Mouse (Mus musculus) limb, embryonic 13.5 days (tissue): ENCODE results near the gene B230118H07Rik. TPM values are rescaled to one million over a fixed set of nuclear protein-coding genes. Genes with fewer than 3 reads are reported as not detected.

ENCODE experiments used
- ATAC-seq: fragments of 200-750 bp; cut with Nextera tagmentation; 2 replicates; pipeline ENCODE4 v1.8.0; 2017; ENCODE audit warnings: low read depth, moderate number of reproducible peaks, moderate TSS enrichment; ENCODE audit not compliant: low FRiP score
- H3K27ac ChIP-seq: fragments of 300-500 bp; sonication (generic); 2 replicates; pipeline ENCODE4 v1.5.1; 2015; ENCODE audit warnings: inconsistent platforms, mild to moderate bottlenecking, moderate library complexity
- H3K27me3 ChIP-seq: fragments of 300-500 bp; sonication (generic); 2 replicates; pipeline ENCODE4 v1.6.1; 2015; ENCODE audit warnings: mild to moderate bottlenecking, inconsistent platforms
- H3K36me3 ChIP-seq: fragments of 300-500 bp; sonication (generic); 2 replicates; pipeline ENCODE4 v1.6.1; 2015; ENCODE audit warnings: inconsistent platforms, mild to moderate bottlenecking, moderate library complexity
- H3K4me1 ChIP-seq: fragments of 300-500 bp; sonication (generic); 2 replicates; pipeline ENCODE4 v1.6.1; 2015; ENCODE audit warnings: inconsistent platforms
- H3K4me2 ChIP-seq: fragments of 300-500 bp; sonication (generic); replicated peaks from 2 replicates; pipeline ENCODE4 v1.6.1; 2015; ENCODE audit warnings: inconsistent platforms, mild to moderate bottlenecking, moderate library complexity
- H3K4me3 ChIP-seq: fragments of 300-500 bp; sonication (generic); 2 replicates; pipeline ENCODE4 v1.5.1; 2015; ENCODE audit warnings: moderate library complexity, mild to moderate bottlenecking, inconsistent platforms
- H3K9ac ChIP-seq: fragments of 300-500 bp; sonication (generic); 2 replicates; pipeline ENCODE4 v1.6.1; 2015; ENCODE audit warnings: mild to moderate bottlenecking, inconsistent platforms
- H3K9me3 ChIP-seq: fragments of 300-500 bp; sonication (generic); 2 replicates; pipeline ENCODE4 v1.6.1; 2016; ENCODE audit warnings: inconsistent platforms
- WGBS: fragments of 180-500 bp; shearing (Covaris S2); methylation state at CpG from one replicate; pipeline ENCODE4 v1.1.7; 2015; 5-methylcytosine and 5-hydroxymethylcytosine counted together
- polyA plus RNA-seq: library from polyadenylated mRNA; unstranded; fragments of >200 nt; fragmentation: Nextera tagmentation; extraction: Ambion mirVana; gene quantifications from 2 replicates; pipeline ENCODE4 v1.2.1, GENCODE M21; 2015

The B230118H07Rik gene
- polyA plus RNA-seq, 1 experiment from 2014 or later = 63.0 TPM

DNA sequence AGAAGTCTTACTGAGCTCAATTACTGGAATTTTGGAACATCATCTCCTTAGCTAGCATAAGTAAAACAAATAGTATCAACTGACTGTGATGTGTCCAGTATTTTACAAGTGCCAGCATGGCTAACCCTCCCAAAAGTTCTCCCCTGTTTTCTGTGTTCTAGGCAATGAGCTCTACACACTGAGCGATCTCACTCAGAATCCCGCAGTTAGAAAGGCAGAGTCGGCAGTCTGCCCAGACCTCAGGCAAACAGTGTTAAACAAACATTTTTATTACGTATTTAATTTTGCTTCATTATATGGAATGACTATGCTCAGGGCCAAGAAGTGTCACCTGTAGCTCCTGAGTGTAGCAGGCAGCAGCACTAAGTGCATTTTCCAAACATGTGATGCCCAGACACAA, 72.1 kb downstream of the B230118H07Rik start:
- WGBS = 49% methylated on average over 4 of the region's 4 CpGs
- no peak overlapping the region for H3K4me3 ChIP-seq
- no peak overlapping the region for H3K4me2 ChIP-seq
- no peaks in the 10 kb centered on the region for H3K36me3 ChIP-seq
- no peaks in the 10 kb centered on the region for H3K27me3 ChIP-seq
- H3K27ac ChIP-seq = no peak overlapping the region
- peak; percentile 51; the same call in 1 of the 2 replicates for ATAC-seq
- H3K9me3 ChIP-seq = no peaks in the 10 kb centered on the region
- H3K9ac ChIP-seq = no peak overlapping the region
- peaks cover 52% of the 10 kb centered on the region for H3K4me1 ChIP-seq

DNA sequence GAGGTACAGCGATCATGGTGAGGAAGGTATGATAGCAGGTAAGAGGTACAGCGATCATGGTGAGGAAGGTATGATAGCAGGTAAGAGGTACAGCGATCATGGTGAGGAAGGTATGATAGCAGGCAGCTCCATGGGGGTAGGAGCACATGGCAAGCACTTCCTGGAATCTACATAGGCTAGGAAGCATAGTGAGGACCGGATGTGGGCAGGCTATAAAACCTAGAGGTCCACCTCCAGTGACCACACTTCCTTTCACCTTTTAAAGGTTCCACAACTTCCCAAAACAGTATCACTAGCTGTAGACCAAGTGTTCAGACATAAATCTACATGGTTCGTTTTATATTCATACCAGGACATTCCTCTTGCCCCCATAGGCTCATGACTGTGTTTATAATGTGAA, 80.1 kb downstream of the B230118H07Rik start:
- Histone ChIP-seq H3K9me3 (no peaks in the 10 kb centered on the region), H3K4me1 (peaks cover 14% of the 10 kb centered on the region), H3K4me2 (no peak overlapping the region), H3K4me3 (no peak overlapping the region), H3K27ac (no peak overlapping the region), H3K36me3 (no peaks in the 10 kb centered on the region), H3K27me3 (no peaks in the 10 kb centered on the region), H3K9ac (no peak overlapping the region)
- ATAC-seq = no peak
- 83% methylated on average over 4 of the region's 5 CpGs for WGBS

DNA sequence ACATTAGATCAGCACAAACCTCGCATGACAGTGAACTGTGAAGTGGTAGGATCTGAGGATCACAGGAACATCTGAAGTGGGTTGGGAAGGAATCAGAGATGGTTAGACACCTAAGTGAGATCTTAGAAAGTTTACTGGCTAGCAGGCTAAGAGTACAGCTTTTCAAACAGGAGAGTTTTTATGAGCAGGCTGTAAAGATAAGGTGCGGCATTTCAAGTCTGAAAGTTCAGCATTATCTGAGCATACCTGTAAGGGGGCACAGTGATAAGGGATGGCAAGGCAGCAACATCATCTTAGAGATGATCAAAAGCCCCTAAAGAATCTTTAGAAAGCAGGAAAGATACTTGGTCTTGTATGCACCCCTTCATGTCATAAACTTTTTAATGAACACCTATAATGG, 81.8 kb downstream of the B230118H07Rik start:
- Histone ChIP-seq H3K9me3 (no peaks in the 10 kb centered on the region), H3K36me3 (no peaks in the 10 kb centered on the region)

DNA sequence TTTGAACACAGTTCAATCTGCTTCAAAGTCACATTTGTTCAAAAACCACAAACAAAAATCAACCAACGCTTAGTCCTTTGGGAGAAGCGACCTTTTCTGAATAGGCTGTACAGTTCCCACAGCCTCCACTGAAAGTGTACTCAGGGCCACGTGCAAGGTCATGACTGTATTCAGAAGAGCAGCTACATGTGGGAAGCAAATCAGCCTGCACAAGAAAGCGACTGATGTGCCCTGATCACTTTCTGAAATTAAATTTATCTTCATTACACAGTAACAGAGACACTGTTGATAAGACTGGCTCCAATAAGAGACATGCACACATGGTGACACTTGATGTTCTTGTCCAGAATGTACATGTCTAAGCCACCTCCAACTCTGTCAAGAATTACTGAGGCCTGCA, 85.6 kb downstream of the B230118H07Rik start:
- H3K36me3 ChIP-seq = peaks cover 4% of the 10 kb centered on the region
- no peaks in the 10 kb centered on the region for H3K9me3 ChIP-seq
- ATAC-seq = no peak
- H3K27me3 ChIP-seq = no peaks in the 10 kb centered on the region
- no peaks in the 10 kb centered on the region for H3K4me1 ChIP-seq
- H3K4me3 ChIP-seq = no peak overlapping the region
- no peak overlapping the region for H3K4me2 ChIP-seq
- WGBS = 85% methylated on average over 4 of the region's 4 CpGs
- no peak overlapping the region for H3K9ac ChIP-seq
- no peak overlapping the region for H3K27ac ChIP-seq

More for the DNA sequence above, 81.8 kb downstream of the B230118H07Rik start:
- H3K4me1 ChIP-seq = peaks cover 4% of the 10 kb centered on the region; the same call in 1 of the 2 replicates
- H3K9ac ChIP-seq = no peak overlapping the region
- no peak overlapping the region for H3K4me2 ChIP-seq
- WGBS = 77% methylated on average over 2 of the region's 2 CpGs
- H3K27ac ChIP-seq = no peak overlapping the region
- H3K4me3 ChIP-seq = no peak overlapping the region
- H3K27me3 ChIP-seq = no peaks in the 10 kb centered on the region
- no peak for ATAC-seq

DNA sequence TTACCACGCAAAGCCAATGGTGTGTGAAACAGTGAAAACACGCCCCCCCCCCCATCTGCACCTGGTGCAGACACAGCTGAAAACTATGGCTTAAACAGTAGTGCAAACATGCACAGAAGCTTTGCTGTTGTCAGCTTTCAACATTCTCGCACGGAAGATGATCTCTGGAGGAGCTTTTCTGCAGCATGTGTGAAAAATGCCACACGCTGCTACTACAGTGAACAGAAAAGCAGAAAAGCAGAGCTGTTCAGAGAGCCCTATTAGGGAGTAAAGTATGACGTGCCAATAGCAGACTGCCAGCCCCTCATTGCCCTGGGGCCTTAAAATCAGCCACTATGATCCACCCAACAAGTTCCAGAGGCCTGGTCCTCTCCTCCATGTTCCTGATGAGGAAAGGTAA, 86.1 kb downstream of the B230118H07Rik start:
- peaks cover 4% of the 10 kb centered on the region for H3K36me3 ChIP-seq
- H3K9me3 ChIP-seq = no peaks in the 10 kb centered on the region
- H3K9ac ChIP-seq = no peak overlapping the region
- no peak overlapping the region for H3K4me3 ChIP-seq
- no peaks in the 10 kb centered on the region for H3K4me1 ChIP-seq
- no peak overlapping the region for H3K27ac ChIP-seq
- no peak overlapping the region for H3K4me2 ChIP-seq
- ATAC-seq = no peak
- WGBS = 64% methylated on average over 6 of the region's 6 CpGs
- H3K27me3 ChIP-seq = no peaks in the 10 kb centered on the region

DNA sequence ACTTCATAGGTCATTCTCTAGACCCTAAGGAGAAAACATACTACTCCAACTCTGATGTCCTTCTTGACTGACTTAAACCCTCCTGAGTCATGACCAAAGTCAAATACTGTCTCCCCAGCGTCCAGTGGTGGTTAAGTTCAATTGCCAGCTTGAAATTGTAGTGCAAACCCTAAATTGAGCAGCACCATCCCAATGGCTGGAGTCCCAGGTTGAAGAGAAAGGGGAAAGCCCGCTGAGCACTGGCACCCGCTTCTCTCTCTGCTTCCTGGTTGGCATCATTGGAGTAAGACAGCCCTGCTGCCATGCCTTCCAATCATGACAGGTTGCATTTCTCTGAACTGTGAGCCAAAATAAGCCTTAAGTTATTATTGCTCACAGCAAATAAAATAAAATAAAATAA, 89.9 kb downstream of the B230118H07Rik start:
- Histone ChIP-seq H3K36me3 (peaks cover 4% of the 10 kb centered on the region), H3K9me3 (no peaks in the 10 kb centered on the region)
- WGBS = 93% methylated on average over 3 of the region's 3 CpGs

DNA sequence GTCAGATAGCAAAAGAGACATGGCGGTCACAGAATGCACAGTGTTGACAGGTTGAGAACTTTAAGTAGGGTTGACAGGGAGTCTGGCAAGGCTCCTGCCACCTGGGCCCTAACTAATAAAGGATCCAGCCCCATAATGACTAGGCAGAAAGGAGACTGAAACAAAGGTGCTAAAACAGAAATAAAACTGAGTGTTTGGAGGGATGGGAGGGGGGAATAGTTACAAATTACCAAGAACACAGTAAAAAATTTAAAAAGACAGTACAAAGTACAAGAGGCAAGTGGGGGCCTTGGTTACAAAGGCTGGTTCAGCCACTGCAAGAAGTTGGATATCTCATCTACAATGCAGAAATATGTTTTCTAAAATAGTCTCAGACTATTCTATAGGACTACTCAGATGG, 93.4 kb downstream of the B230118H07Rik start:
- no peaks in the 10 kb centered on the region for H3K4me1 ChIP-seq
- no peak overlapping the region for H3K9ac ChIP-seq
- no peaks in the 10 kb centered on the region for H3K9me3 ChIP-seq
- H3K27ac ChIP-seq = no peak overlapping the region
- peaks cover 4% of the 10 kb centered on the region; the same call in 1 of the 2 replicates for H3K36me3 ChIP-seq
- H3K4me2 ChIP-seq = no peak overlapping the region
- 67% methylated on average over 1 of the region's 1 CpGs for WGBS
- ATAC-seq = no peak
- no peak overlapping the region for H3K4me3 ChIP-seq
- no peaks in the 10 kb centered on the region for H3K27me3 ChIP-seq

More for the DNA sequence above, 89.9 kb downstream of the B230118H07Rik start:
- H3K27ac ChIP-seq = no peak overlapping the region
- H3K4me3 ChIP-seq = no peak overlapping the region
- H3K4me2 ChIP-seq = no peak overlapping the region
- no peaks in the 10 kb centered on the region for H3K27me3 ChIP-seq
- no peak overlapping the region for H3K9ac ChIP-seq
- H3K4me1 ChIP-seq = no peaks in the 10 kb centered on the region
- ATAC-seq = no peak

DNA sequence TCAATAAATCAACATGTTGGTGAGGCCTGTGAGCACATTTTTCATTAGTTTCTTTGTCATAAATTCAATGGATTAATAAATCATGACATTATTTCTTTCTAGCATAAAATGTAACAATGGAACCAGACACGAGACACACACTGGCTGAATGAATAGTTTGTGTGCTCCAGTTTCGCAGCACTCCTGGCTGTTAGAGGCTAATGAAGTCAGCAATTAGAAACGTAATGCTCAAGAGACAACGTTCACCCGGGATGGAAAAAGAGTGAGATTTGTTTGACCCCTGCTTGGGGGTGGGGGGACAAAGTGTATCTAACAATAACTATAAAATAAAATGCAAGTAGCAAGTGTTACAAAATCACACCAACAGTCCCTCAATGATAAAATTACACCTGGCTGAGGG, 95.5 kb downstream of the B230118H07Rik start:
- Histone ChIP-seq H3K4me3 (no peak overlapping the region), H3K4me2 (no peak overlapping the region), H3K9me3 (no peaks in the 10 kb centered on the region), H3K27me3 (no peaks in the 10 kb centered on the region), H3K27ac (no peak overlapping the region), H3K9ac (no peak overlapping the region), H3K36me3 (no peaks in the 10 kb centered on the region), H3K4me1 (no peaks in the 10 kb centered on the region)
- ATAC-seq = no peak
- WGBS = 64% methylated on average over 5 of the region's 5 CpGs

DNA sequence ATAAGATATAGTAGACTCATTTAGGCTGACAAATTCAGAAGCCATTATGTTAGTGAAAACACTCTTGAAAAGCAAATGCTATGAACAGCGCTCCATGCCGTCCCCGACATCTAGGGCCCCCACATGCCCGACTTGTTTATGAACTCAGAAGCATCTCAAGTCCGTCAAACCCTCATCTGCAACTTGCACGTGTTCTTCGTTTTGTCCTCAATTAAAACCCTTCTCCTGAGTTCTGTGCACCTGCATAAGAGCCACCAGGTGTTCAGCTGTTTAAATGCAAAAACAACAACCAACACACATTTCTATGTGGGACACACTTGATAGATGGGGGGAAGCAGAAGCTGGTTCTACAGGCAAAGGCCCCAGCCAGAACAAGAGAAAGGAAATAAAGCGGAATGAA, 97.0 kb downstream of the B230118H07Rik start:
- H3K27me3 ChIP-seq = no peaks in the 10 kb centered on the region
- no peaks in the 10 kb centered on the region for H3K9me3 ChIP-seq
- no peaks in the 10 kb centered on the region for H3K4me1 ChIP-seq
- no peak overlapping the region for H3K4me2 ChIP-seq
- H3K36me3 ChIP-seq = no peaks in the 10 kb centered on the region
- no peak overlapping the region for H3K4me3 ChIP-seq
- no peak for ATAC-seq
- WGBS = 77% methylated on average over 8 of the region's 8 CpGs
- no peak overlapping the region for H3K9ac ChIP-seq
- H3K27ac ChIP-seq = no peak overlapping the region

DNA sequence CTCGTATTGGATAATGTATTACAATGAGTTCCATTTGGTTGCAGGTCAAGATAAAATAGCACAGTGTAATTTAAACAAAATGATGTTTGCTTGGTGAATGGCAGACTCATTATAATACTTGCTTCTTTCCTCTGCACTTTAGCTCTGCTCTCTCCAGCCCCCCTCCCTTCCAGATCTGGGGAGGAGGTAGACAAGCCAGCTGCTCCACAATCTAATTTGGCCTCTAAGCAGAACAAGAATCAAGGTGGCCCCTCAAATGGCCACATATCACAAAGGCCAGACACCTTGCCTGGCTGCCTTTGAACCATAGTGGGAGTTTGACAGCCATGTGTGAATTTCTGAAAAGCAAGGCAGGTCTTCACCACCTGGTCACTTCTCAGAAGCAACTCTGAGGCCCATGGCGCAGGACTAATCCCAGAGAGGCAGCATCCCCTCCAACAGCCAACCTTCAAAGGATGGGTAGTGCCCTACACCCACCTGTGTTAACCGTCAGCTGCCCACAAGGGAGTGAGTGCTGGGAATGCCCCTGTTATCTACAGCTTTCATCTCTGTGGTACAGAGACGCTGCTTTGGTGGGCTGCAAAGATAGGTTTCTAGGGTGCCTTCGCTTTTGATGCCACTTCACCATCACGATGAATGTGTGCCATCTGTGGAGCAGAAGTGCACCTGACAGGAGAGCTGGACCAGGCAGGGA, 98.2 kb downstream of the B230118H07Rik start:
- no peaks in the 10 kb centered on the region for H3K9me3 ChIP-seq
- H3K4me3 ChIP-seq = no peak overlapping the region
- ATAC-seq = no peak
- no peaks in the 10 kb centered on the region for H3K36me3 ChIP-seq
- no peak overlapping the region for H3K4me2 ChIP-seq
- no peaks in the 10 kb centered on the region for H3K27me3 ChIP-seq
- no peak overlapping the region for H3K9ac ChIP-seq
- WGBS = 73% methylated on average over 6 of the region's 6 CpGs
- H3K27ac ChIP-seq = no peak overlapping the region
- H3K4me1 ChIP-seq = no peaks in the 10 kb centered on the region

DNA sequence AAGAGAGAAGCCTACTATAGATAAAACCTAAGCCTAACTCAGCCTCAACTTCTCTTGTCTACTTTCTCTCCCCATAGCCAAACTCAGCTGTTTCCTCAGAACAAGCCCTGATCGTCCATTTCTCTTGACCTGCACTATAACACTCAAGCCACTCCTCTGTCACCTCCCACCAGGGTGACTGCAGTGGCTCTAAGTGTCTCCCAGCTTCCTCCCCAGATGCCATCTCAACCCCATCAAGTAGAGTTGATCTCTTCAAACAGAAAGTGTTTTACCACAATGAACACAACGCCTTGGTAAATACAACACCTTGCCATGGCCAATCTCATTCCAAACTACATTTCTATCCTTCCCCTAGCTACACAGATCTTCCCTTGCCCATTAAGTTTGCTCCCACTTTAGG, 99.2 kb downstream of the B230118H07Rik start:
- Histone ChIP-seq H3K9ac (no peak overlapping the region), H3K27ac (no peak overlapping the region), H3K4me1 (no peaks in the 10 kb centered on the region), H3K4me2 (no peak overlapping the region), H3K4me3 (no peak overlapping the region), H3K27me3 (no peaks in the 10 kb centered on the region), H3K36me3 (no peaks in the 10 kb centered on the region), H3K9me3 (no peaks in the 10 kb centered on the region)
- WGBS = 72% methylated on average over 2 of the region's 2 CpGs
- ATAC-seq = no peak

DNA sequence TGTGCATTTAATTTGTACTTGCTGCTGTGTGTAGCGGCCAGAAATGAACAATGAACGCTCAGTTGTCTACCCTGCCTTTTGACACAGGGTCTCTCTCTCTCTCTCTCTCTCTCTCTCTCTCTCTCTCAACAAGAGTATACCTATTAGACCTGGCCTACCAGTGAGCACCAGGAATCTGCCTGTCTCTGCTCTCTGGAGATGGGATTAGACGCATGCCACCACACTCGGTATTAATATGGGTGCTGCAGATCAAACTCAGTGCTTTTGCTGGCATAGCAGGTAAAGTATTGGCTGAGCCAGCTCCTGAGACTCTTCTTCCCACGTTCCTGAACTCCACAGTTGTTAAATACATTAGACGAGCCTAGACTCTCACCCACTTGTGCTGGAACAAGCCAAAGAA, 100.5 kb downstream of the B230118H07Rik start:
- H3K4me1 ChIP-seq = no peaks in the 10 kb centered on the region
- H3K27ac ChIP-seq = no peak overlapping the region
- no peak overlapping the region for H3K4me2 ChIP-seq
- H3K36me3 ChIP-seq = no peaks in the 10 kb centered on the region
- ATAC-seq = no peak
- 81% methylated on average over 6 of the region's 6 CpGs for WGBS
- no peak overlapping the region for H3K4me3 ChIP-seq
- no peak overlapping the region for H3K9ac ChIP-seq
- no peaks in the 10 kb centered on the region for H3K27me3 ChIP-seq
- H3K9me3 ChIP-seq = no peaks in the 10 kb centered on the region

DNA sequence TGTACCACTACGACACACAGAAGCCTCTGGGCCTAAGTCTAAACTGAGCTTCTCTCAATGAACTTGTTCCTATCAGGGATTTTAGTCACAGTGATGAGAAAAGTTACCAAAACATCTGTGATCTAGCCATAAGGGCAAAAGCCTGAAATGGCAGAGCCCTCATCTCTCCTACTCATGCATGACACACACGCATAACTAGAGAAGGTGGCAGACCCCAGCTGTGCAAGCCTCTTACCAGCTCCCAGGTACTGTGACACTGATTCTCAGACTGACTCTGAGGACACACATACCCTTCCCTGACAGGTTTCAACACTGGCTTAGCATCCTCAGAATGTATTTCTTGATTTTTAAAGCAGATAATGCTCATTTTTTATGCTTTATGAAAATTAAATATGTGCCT, 103.7 kb downstream of the B230118H07Rik start:
- Histone ChIP-seq H3K27me3 (no peaks in the 10 kb centered on the region), H3K4me3 (no peak overlapping the region), H3K27ac (no peak overlapping the region), H3K9ac (no peak overlapping the region), H3K4me1 (no peaks in the 10 kb centered on the region), H3K9me3 (no peaks in the 10 kb centered on the region), H3K4me2 (no peak overlapping the region), H3K36me3 (no peaks in the 10 kb centered on the region)
- ATAC-seq = no peak
- 92% methylated on average over 2 of the region's 2 CpGs for WGBS
